Mouse (Mus musculus) fibroblast of lung, adult 2 months (primary cell): ENCODE results near the gene Pttg1ip.
A peak's percentile ranks its signal among the peaks of the same experiment; 100 is the strongest.

Experiments
- DNase-seq: peaks from one replicate; pipeline ENCODE4 v3.0.0-alpha.2; 2011; ENCODE audit warnings: low read depth

The Pttg1ip gene

GRCm38 (mm10) chr10:77569481-77569880 lies 12.0 kb upstream of the Pttg1ip start:
- no peak for DNase-seq

- DNase-seq = peak; percentile 47
These were observed 11.4 kb upstream of the Pttg1ip start for GRCm38 (mm10) chr10:77569973-77570658.

GRCm38 (mm10) chr10:77572225-77572624 lies 9.3 kb upstream of the Pttg1ip start:
- no peak for DNase-seq

GRCm38 (mm10) chr10:77573162-77573561 lies 8.4 kb upstream of the Pttg1ip start:
- DNase-seq = no peak

- DNase-seq = no peak
These were observed 1.2 kb upstream of the Pttg1ip start for GRCm38 (mm10) chr10:77580027-77580920.

- DNase-seq = no peak
These were observed 505 bp upstream of the Pttg1ip start for GRCm38 (mm10) chr10:77581023-77581407.

- DNase-seq = no peak
These were observed 732 bp downstream of the Pttg1ip start for GRCm38 (mm10) chr10:77582285-77582618.

GRCm38 (mm10) chr10:77583795-77584422 lies 2.4 kb downstream of the Pttg1ip start:
- no peak for DNase-seq

GRCm38 (mm10) chr10:77586637-77587036 lies 5.1 kb downstream of the Pttg1ip start:
- no peak for DNase-seq

- no peak for DNase-seq
These were observed 5.7 kb downstream of the Pttg1ip start for GRCm38 (mm10) chr10:77587091-77587775.

- no peak for DNase-seq
These were observed 6.5 kb downstream of the Pttg1ip start for GRCm38 (mm10) chr10:77588036-77588435.

GRCm38 (mm10) chr10:77589117-77589516 lies 7.6 kb downstream of the Pttg1ip start:
- no peak for DNase-seq

GRCm38 (mm10) chr10:77589749-77590148 lies 8.2 kb downstream of the Pttg1ip start:
- no peak for DNase-seq

- no peak for DNase-seq
These were observed 9.3 kb downstream of the Pttg1ip start for GRCm38 (mm10) chr10:77590812-77591211.

GRCm38 (mm10) chr10:77591546-77591945 lies 10.0 kb downstream of the Pttg1ip start:
- DNase-seq = no peak

GRCm38 (mm10) chr10:77596060-77596459 lies 14.5 kb downstream of the Pttg1ip start:
- no peak for DNase-seq

GRCm38 (mm10) chr10:77603021-77603420 lies 21.5 kb downstream of the Pttg1ip start:
- no peak for DNase-seq

- DNase-seq = no peak
These were observed 22.6 kb downstream of the Pttg1ip start for GRCm38 (mm10) chr10:77604111-77604510.

- DNase-seq = no peak
These were observed 23.4 kb downstream of the Pttg1ip start for GRCm38 (mm10) chr10:77604958-77605357.

GRCm38 (mm10) chr10:77605368-77605767 lies 23.8 kb downstream of the Pttg1ip start:
- no peak for DNase-seq

- DNase-seq = peak; percentile 72
These were observed 24.6 kb downstream of the Pttg1ip start, which contains the start of the genes Sumo3 and Gm49325 for GRCm38 (mm10) chr10:77605908-77606826. TSS of gene Sumo3 (plus strand) at chr10:77606097. TSS of gene Gm49325 (plus strand) at chr10:77606197.
